Mouse (Mus musculus): ENCODE measurements around the gene 4930404H24Rik. TPM values are rescaled to one million over a fixed set of nuclear protein-coding genes. Genes with fewer than 3 reads are reported as not detected.

The 4930404H24Rik gene
- not detected in 2 replicates for polyA plus RNA-seq (2014; fragmentation: Nextera tagmentation; extraction: Ambion mirVana)

DNA sequence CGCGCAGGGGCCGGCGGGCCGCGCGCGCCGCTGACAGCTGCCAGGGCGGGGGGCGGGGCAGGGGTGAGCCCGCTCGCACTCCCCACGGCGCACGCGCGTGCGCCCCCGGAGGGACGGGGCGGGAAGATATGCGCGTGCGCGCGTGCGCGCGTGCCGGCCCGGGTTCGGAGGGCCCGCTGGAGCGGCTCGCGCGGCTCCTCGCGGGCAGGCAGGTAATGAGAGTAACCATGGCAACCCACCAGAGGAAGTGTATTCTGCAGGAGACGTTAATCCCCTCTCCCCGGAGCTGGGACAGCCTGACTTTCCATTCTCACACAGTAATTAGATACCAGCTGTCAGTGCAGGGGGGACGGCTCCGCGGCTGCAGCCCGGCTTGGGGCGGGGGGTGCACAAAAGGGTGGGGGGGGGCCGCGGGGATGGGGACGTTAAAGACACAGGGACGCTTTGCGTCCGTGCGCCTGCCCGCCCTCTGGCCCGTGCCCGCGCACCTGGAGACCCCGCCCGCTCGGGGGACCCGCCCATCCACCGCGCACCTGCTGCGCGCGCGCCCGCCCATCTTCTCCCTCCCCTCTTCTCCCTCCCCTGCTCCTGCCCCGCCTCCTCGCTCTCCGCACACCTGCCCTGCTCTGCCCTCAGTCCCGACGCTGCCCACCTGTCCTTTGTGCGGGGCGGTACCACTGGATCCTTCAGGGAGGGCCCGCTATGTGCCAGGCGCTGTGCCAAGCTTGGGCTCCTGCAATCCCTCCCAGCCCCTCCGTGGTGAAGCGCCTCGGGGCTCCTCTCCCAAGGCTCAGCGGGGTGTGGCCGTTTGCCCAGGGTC is at the start of gene 4930404H24Rik:
TSS of gene 4930404H24Rik (plus strand) at position 218 of the 820 bp plus-strand sequence.
- H3K4me1 ChIP-seq (ENCODE audit: control insufficient read depth, insufficient read depth, low read length): peaks cover 52% of the 10 kb centered on the region
- peak; percentile 88 for ATAC-seq (ENCODE audit: low FRiP score)
- WGBS: under 1% methylated on average over 61 of the region's 83 CpGs

DNA sequence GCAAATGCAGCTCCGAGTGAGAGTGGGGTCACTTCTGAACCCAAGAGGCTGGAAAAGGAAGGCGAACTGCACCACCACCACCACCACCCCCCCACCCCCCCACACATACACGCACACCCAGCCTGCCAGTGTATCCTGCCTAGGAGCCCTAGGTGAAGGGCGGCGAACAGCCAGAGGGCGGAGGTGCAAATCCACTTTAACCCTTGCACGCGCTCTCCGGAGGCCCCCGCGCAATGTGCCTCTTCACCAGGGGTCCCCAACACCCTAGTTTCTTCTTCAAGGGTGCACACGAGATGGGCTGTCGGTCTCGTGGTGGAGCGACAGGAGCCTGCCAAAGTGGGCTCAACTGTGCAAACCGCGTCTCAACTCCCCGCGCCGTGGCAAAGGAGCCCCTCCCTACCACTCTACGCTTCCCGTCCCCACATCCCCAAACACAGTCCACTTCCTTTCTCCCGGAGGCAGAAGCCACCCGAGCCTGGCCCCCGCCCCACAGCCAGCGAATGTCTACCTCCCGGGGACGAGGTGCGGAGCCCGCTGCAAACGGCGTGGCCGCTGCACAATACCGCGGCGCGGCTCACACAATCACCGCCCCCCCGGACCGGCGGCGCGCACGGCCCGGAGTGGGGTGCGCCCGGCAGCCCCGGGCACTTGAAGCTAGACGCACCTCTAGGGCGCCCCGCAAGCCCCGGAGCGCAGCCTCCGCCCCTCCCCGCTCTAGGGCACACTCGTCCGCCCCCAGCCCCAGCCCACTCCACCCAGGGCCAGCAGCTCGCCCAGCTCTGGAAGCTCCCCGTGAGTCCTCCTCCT is 49.0 kb upstream of the 4930404H24Rik start:
- Histone ChIP-seq H3K9ac (ENCODE audit: low read length) (peak overlapping the region; percentile 73), H3K27me3 (ENCODE audit: control insufficient read depth, insufficient read depth, low read length) (no peaks in the 10 kb centered on the region), H3K36me3 (ENCODE audit: control insufficient read depth, insufficient read depth, low read length) (no peaks in the 10 kb centered on the region), H3K9me3 (ENCODE audit: control insufficient read depth, low read length) (no peaks in the 10 kb centered on the region), H3K4me2 (peak overlapping the region; percentile 99), H3K4me1 (ENCODE audit: control insufficient read depth, insufficient read depth, low read length) (peaks cover 31% of the 10 kb centered on the region), H3K4me3 (ENCODE audit: low read depth, low read length) (peak overlapping the region; percentile 87), H3K27ac (ENCODE audit: low read depth, low read length) (peak overlapping the region; percentile 93)
- WGBS: under 1% methylated on average over 55 of the region's 59 CpGs
- peak; percentile 65 for ATAC-seq (ENCODE audit: low FRiP score)
- peak; percentile 97 for DNase-seq (ENCODE audit: low spot score, missing footprints)

More for the DNA sequence above, at the start of gene 4930404H24Rik:
- Histone ChIP-seq H3K9me3 (ENCODE audit: control insufficient read depth, low read length) (no peaks in the 10 kb centered on the region), H3K27me3 (ENCODE audit: control insufficient read depth, insufficient read depth, low read length) (peaks cover 33% of the 10 kb centered on the region), H3K4me2 (peak within 1 kb of the TSS; percentile 68), H3K27ac (ENCODE audit: low read depth, low read length) (peak within 1 kb of the TSS; percentile 55), H3K4me3 (ENCODE audit: low read depth, low read length) (peak within 1 kb of the TSS; percentile 47), H3K9ac (ENCODE audit: low read length) (peak within 1 kb of the TSS; percentile 53), H3K36me3 (ENCODE audit: control insufficient read depth, insufficient read depth, low read length) (no peaks in the 10 kb centered on the region)
- peak; percentile 98 for DNase-seq (ENCODE audit: low spot score, missing footprints)

DNA sequence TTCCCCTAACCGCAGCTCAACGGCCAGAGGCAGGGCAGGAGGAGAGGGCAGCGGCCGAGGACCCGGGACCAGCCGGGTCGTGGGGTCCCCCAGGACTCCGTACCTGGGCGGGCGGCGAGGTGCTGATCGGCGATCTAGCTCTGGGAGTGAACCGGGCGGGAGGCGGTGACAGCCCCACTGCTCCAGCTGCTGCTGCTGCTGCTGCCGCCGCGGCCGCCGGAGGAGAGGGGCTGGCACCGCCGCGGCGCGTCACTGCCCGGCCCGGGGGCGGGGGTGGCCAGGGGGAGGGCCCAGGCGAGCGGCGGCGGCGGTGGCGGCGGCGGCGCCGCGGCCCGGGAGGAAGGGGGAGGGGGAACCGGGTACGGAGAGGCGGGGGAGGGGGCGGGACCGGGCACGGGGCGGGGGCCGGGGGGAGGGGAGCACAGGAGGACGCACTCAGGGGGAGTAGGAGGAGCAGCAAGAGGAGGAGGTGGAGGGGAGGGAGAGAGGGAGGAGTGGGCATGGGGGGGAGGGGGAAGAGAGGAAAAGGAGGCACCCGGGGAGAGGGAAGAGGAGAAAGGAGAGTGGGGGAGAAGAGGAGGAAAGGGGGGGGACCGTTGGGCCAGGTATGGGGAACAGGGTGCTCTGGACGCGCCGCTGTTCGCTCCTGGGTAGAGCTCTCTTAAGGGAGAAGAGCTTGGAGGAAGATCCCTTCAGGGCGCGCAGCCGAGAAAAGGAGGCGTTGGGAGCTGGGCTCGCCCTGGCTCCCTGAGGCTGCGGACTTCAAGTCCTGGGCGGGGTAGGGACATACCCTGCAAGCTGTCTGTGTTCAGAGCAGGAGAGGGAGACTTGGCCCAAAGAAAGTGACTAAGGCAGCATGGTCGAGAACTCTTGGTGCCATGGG is 48.1 kb upstream of the 4930404H24Rik start:
- H3K4me1 ChIP-seq (ENCODE audit: control insufficient read depth, insufficient read depth, low read length): peaks cover 31% of the 10 kb centered on the region

DNA sequence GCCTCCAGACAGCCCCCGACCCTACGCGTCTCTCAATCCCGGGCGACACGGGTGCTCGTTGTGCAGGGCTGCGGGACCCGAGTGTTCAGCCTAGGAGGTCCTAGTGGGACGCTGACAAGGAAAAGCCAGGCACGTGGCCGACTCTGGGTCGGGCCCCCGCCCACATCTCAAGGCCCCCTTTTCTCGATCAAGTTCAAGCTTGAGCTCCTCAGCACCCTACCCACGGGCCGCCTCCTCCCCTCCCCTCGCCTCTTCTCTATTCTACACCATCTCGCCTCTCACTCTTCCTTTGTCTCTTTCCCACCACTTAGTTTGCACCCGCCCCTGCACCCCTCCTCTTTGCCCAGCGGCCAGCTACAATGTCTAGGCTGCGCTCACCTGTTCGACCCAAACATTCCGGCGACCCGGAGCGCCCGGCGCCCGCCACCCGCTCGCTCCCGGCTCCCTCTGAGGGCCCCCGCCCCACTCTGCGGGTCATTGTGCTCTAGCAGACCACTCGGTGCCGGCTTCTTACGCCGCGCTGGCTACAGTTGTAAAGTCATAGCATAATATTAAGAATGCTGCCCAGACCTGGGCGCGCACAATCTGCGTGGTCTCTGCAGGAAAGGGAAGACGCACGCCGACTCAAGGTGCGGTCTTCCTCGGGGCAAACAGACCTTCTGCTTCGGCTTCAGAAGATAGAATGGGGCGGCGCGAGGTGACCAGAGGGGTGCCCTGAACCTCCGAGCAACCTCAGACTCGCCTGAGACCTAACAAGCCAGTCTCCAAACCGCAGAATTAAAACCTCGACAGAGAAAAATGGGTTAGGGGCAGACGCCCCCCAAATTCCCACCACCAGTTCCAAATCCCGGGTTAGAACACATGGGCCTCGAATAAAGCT is 47.2 kb upstream of the 4930404H24Rik start:
- Histone ChIP-seq H3K4me3 (ENCODE audit: low read depth, low read length) (peak overlapping the region; percentile 87), H3K4me1 (ENCODE audit: control insufficient read depth, insufficient read depth, low read length) (peaks cover 29% of the 10 kb centered on the region)
- ATAC-seq (ENCODE audit: low FRiP score): peak; percentile 56

More for the DNA sequence above, 48.1 kb upstream of the 4930404H24Rik start:
- no peaks in the 10 kb centered on the region for H3K9me3 ChIP-seq (ENCODE audit: control insufficient read depth, low read length)
- WGBS: 0% methylated on average over 31 of the region's 64 CpGs
- ATAC-seq (ENCODE audit: low FRiP score) (peak; percentile 72), DNase-seq (ENCODE audit: low spot score, missing footprints) (peak; percentile 98)
- peak overlapping the region; percentile 99 for H3K4me2 ChIP-seq
- no peaks in the 10 kb centered on the region for H3K27me3 ChIP-seq (ENCODE audit: control insufficient read depth, insufficient read depth, low read length)
- H3K4me3 ChIP-seq (ENCODE audit: low read depth, low read length): peak overlapping the region; percentile 87
- peak overlapping the region; percentile 73 for H3K9ac ChIP-seq (ENCODE audit: low read length)
- no peaks in the 10 kb centered on the region for H3K36me3 ChIP-seq (ENCODE audit: control insufficient read depth, insufficient read depth, low read length)
- H3K27ac ChIP-seq (ENCODE audit: low read depth, low read length): peak overlapping the region; percentile 93

DNA sequence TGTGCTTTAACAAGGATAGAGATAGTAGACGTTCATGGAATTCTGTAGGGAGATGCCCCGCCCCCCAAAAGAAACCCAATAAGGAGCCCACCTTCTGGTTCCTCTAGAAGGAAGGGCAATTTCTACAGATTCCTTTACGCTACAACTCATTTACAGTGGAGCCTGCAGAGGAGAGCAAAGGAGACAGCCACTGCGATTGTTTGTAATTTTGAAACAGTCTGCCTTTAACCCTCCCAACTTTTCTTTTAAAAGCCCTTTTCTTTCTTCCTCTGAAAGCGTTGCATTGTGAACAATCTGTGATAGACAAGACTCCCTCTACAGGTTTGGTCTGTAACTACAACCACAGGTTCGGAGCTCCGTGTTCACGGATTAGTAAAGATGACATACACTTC is 46.6 kb upstream of the 4930404H24Rik start:
- Histone ChIP-seq H3K9me3 (ENCODE audit: control insufficient read depth, low read length) (no peaks in the 10 kb centered on the region), H3K9ac (ENCODE audit: low read length) (peak overlapping the region; percentile 73), H3K36me3 (ENCODE audit: control insufficient read depth, insufficient read depth, low read length) (no peaks in the 10 kb centered on the region), H3K4me3 (ENCODE audit: low read depth, low read length) (peak overlapping the region; percentile 87), H3K27me3 (ENCODE audit: control insufficient read depth, insufficient read depth, low read length) (no peaks in the 10 kb centered on the region), H3K4me1 (ENCODE audit: control insufficient read depth, insufficient read depth, low read length) (peaks cover 22% of the 10 kb centered on the region), H3K27ac (ENCODE audit: low read depth, low read length) (peak overlapping the region; percentile 93), H3K4me2 (peak overlapping the region; percentile 99)
- no peak for ATAC-seq (ENCODE audit: low FRiP score)
- WGBS: under 1% methylated on average over 8 of the region's 8 CpGs
- DNase-seq (ENCODE audit: low spot score, missing footprints): peak; percentile 98

More for the DNA sequence above, 47.2 kb upstream of the 4930404H24Rik start:
- Histone ChIP-seq H3K9me3 (ENCODE audit: control insufficient read depth, low read length) (no peaks in the 10 kb centered on the region), H3K4me2 (peak overlapping the region; percentile 99), H3K9ac (ENCODE audit: low read length) (peak overlapping the region; percentile 73), H3K27ac (ENCODE audit: low read depth, low read length) (peak overlapping the region; percentile 93), H3K27me3 (ENCODE audit: control insufficient read depth, insufficient read depth, low read length) (no peaks in the 10 kb centered on the region), H3K36me3 (ENCODE audit: control insufficient read depth, insufficient read depth, low read length) (no peaks in the 10 kb centered on the region)
- under 1% methylated on average over 59 of the region's 59 CpGs for WGBS
- no peak for DNase-seq (ENCODE audit: low spot score, missing footprints)

DNA sequence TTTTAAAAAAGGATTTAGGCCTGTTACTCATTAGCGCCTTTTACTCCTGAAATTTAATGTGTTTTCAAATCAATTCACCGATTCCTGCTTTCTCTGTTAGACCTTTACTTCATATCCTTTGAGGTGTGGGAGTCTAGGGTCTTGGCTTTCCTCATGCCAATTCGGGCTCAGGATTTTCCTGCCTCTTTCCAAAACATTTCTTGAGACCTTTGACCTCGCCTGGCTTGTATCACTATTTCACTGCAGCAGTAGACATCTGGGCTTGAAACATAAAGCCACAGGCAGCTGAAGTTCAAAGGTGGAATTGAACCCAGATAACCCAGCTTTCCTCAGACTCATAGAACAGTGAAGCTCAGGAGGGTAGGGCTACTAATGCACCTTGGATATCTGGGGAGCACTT is 46.1 kb upstream of the 4930404H24Rik start:
- no peaks in the 10 kb centered on the region for H3K27me3 ChIP-seq (ENCODE audit: control insufficient read depth, insufficient read depth, low read length)
- no peak overlapping the region for H3K9ac ChIP-seq (ENCODE audit: low read length)
- no peak overlapping the region for H3K27ac ChIP-seq (ENCODE audit: low read depth, low read length)
- DNase-seq (ENCODE audit: low spot score, missing footprints) (no peak), ATAC-seq (ENCODE audit: low FRiP score) (no peak)
- no peak overlapping the region; the same call in 1 of the 2 replicates for H3K4me3 ChIP-seq (ENCODE audit: low read depth, low read length)
- WGBS: 26% methylated on average over 4 of the region's 4 CpGs
- no peaks in the 10 kb centered on the region for H3K9me3 ChIP-seq (ENCODE audit: control insufficient read depth, low read length)
- H3K36me3 ChIP-seq (ENCODE audit: control insufficient read depth, insufficient read depth, low read length): no peaks in the 10 kb centered on the region
- peaks cover 19% of the 10 kb centered on the region for H3K4me1 ChIP-seq (ENCODE audit: control insufficient read depth, insufficient read depth, low read length)
- peak overlapping the region; percentile 99; the same call in 1 of the 2 replicates for H3K4me2 ChIP-seq

DNA sequence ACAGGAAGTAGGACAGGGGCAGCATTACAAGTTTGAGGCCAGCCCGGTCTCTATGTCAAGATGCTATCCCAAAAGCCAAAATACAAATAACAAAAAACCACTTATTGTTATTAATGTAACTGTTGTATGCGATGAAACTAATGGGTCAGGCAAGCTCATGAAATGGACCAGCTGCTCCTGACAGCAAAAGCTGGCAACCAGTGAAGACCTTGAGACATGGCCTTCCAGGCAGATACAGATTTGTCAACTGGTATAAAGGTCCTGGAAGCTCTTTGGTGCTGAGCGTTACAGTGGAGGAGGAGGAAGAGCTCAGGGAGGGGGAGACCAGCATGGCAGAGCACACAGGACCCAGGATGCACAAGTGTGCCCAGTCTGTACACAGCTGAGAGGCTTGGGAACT is 44.9 kb upstream of the 4930404H24Rik start:
- Histone ChIP-seq H3K27me3 (ENCODE audit: control insufficient read depth, insufficient read depth, low read length) (no peaks in the 10 kb centered on the region), H3K9ac (ENCODE audit: low read length) (no peak overlapping the region), H3K4me2 (no peak overlapping the region), H3K4me1 (ENCODE audit: control insufficient read depth, insufficient read depth, low read length) (peaks cover 10% of the 10 kb centered on the region), H3K36me3 (ENCODE audit: control insufficient read depth, insufficient read depth, low read length) (no peaks in the 10 kb centered on the region), H3K27ac (ENCODE audit: low read depth, low read length) (no peak overlapping the region), H3K4me3 (ENCODE audit: low read depth, low read length) (no peak overlapping the region), H3K9me3 (ENCODE audit: control insufficient read depth, low read length) (no peaks in the 10 kb centered on the region)
- 92% methylated on average over 3 of the region's 3 CpGs for WGBS
- no peak for ATAC-seq (ENCODE audit: low FRiP score)
- DNase-seq (ENCODE audit: low spot score, missing footprints): no peak

DNA sequence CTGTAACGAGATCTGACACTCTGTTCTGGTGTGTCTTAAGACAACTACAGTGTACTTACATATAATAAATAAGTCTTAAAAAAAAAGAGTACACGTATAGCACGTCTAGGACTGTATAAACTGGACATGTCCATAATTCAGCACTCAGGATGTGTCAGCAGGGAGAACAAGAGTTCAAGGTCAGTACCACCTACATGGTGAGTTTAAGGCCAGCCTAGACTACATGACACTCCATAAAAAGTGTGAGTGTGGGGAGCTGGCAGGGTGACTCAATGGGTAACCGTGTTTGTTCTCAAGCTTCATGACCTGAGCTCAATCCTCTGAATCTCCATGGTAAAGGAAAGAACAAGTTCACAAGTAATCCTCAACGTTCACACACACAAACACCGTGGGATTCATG is 44.1 kb upstream of the 4930404H24Rik start:
- WGBS: 84% methylated on average over 6 of the region's 6 CpGs
- no peak overlapping the region for H3K4me3 ChIP-seq (ENCODE audit: low read depth, low read length)
- no peaks in the 10 kb centered on the region for H3K27me3 ChIP-seq (ENCODE audit: control insufficient read depth, insufficient read depth, low read length)
- H3K9me3 ChIP-seq (ENCODE audit: control insufficient read depth, low read length): no peaks in the 10 kb centered on the region
- ATAC-seq (ENCODE audit: low FRiP score) (no peak), DNase-seq (ENCODE audit: low spot score, missing footprints) (no peak)
- H3K4me2 ChIP-seq: no peak overlapping the region
- H3K27ac ChIP-seq (ENCODE audit: low read depth, low read length): no peak overlapping the region
- H3K36me3 ChIP-seq (ENCODE audit: control insufficient read depth, insufficient read depth, low read length): no peaks in the 10 kb centered on the region
- H3K4me1 ChIP-seq (ENCODE audit: control insufficient read depth, insufficient read depth, low read length): peaks cover 7% of the 10 kb centered on the region; the same call in 1 of the 2 replicates
- H3K9ac ChIP-seq (ENCODE audit: low read length): no peak overlapping the region

Data from midbrain, embryonic 11.5 days (tissue).